Mouse (Mus musculus) urinary bladder, adult 18-20 months (tissue): ENCODE data around the gene Tktl2.
A peak's percentile ranks its signal among the peaks of the same experiment; 100 is the strongest.

Source experiments
- DNase-seq, 2 experiments: peaks; one replicate each; pipeline ENCODE4 v3.0.0; 2022; ENCODE audit warnings: low spot score in 2 of 2, mixed read lengths in 2 of 2

Tktl2 gene

DNA sequence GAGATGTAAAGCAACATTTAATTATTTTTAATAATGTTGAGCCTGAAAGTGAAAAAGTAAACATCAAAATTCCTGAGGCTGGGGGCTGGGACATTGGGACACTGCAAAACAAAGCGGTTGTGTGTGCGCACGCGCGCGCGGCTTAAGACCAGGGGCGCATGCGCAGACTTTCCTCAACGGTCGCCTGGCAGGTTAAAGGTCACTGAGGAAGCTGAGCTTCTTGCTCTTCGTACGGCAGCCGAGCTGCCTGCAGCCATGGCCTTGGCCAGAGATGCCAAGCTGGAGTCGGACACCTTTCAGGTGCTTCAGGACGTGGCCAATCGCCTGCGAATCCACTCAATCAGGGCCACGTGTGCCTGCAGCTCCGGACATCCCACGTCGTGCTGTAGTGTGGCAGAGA is at the start of gene Tktl2:
Gene Tktl2, plus strand, starts transcription at position 220 of the 400 bp plus-strand sequence.
- DNase-seq, result no peak

DNA sequence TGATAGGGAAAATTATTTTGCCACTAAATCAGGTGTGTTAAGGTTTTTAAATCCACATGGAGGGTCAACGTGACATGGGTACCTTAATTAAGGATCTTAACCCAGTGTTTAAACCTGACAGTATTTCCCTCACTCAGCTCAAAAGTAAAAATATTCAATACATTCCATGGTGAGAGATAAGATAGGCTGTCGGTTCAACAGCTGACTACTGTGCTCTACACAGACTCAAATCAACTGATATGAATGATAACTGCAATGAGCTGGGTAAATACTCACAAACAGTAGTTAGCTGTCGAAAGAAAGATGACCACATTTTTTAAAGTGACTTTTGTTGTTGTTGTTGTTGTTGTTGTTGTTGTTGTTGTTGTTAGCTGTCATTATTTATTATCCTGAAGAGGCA is 41.7 kb upstream of the Tktl2 start:
- no peak for DNase-seq

DNA sequence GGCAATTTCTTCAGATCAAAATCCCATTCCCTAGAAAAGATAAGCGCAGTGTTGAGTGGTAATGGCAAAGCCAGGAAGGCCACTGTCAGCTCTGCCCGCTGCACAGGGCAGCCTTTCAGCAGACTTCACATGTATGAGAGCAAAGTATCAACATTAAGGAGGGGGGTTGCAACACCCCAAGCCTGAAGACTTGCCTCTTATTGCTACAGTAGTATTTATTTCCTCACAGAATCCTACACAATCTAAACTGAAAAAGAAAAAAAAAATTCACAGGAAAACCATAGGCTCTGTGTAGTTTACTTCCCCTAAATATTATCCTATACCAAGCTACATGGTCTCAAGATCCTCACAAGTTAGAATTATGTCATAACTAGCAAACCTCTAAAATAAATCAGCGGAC is 34.7 kb upstream of the Tktl2 start:
- no peak for DNase-seq

DNA sequence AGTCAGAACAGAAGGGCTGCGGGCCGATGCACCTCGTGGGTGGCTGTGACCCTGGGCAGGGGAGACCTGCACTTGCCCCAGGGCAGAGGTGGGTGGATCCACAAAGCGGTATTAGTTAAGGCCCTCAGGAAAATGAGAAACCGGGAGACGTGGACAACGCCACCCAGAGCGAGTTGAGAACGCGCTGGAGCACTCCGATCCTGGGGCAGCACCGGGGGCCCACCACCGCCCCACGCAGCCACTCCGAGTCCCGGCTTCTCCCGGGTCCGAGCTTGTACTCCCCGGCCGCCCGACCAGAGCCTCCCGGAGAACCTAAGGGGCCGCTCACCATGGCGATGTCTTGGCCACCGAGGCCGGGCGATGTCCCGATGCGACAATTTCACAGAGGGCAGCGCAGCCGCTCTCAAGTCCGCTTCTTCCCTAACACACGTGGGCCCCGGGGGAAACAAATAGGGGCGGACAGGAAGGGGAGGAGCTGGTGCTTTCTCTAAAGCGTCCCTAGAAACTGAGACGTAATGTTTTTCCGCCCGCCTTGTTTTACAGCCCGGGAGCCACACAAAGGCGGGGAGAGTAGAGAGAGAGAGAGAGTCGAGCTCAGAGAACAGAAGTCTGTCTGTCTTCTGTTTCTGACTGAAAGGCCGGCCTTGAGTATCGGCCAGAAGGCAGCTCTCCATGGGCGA is 25.3 kb upstream of the Tktl2 start, which contains the start of gene Tma16:
Gene Tma16, minus strand, starts transcription at position 447 of the 680 bp plus-strand sequence.
- DNase-seq, result peak; percentile 49 to 78

DNA sequence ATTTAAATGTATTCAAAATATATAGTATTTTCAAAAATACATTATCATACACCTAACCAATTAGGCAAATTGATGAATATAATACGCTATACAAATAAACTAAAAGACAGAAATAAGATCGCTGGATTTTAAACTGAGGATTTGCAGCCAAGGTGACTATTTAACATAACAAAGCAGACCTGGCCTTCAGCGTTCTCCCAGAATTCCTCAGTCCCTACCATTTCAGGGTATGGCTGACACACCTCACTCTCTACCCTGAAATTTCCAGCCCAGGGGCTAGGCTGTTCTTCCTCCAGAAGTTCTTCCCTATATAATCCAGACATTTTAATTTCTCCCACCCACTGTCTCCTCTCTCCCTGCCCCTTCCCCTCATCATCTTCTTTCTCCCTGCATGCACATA is 23.0 kb upstream of the Tktl2 start:
- DNase-seq, result no peak

DNA sequence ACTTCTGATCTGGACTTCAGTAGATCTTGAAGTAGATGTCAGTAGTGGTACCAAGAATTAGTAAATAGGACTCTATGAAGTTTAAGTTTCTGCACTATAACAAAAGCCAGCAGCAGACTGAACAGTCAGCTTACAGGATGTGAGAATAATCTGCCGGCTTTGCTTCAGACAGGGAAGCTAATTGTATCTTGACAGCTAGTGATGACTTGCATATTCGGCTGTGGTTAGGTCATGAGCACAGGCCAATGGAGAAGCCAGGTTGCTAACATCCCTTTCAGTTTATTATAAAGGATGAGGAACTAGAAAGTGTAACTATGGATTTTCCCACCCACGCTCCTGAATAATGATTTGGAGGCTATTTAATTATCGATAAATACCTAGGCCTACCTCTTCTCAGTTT is 20.9 kb upstream of the Tktl2 start:
- DNase-seq, result no peak

DNA sequence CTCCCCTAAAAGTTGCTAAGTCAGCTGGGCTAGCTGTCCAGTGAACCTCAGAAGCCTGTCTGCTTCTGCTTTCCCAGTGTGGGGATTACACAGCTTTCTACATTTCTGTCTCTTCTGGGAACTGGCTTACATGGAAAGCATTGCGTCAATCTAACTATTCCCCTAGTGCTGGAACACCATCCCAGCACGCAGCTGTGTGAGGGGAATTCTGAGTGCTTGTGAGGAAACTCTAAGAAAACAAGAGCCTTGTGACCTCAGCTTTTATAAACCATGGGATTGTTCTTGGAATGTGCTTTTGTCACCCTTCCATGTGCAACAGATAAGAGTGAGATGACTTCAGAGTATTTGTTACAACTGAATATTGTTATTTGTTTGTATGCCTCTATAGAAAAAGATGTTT is 17.1 kb upstream of the Tktl2 start:
- DNase-seq, result no peak

DNA sequence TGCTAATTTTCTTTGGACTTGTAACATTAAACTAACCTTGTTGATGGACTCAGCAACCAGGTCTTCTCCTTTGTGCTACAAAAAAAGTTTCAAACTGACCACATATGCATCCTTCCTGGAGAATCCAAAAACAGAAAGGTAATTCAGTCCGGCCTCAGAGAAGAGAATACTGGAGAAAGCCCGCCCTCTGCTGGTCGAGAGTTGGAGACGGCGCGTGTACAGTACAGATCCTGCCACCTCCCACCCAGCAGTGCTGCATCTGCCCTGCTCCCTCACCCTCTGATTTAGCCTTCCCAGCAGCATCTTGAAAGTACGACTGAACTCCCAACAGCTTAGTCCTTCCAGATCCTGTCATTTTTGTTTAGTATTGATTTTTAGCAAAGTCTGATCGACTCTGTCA is 15.8 kb upstream of the Tktl2 start:
- peak; percentile 31 to 60 for DNase-seq

DNA sequence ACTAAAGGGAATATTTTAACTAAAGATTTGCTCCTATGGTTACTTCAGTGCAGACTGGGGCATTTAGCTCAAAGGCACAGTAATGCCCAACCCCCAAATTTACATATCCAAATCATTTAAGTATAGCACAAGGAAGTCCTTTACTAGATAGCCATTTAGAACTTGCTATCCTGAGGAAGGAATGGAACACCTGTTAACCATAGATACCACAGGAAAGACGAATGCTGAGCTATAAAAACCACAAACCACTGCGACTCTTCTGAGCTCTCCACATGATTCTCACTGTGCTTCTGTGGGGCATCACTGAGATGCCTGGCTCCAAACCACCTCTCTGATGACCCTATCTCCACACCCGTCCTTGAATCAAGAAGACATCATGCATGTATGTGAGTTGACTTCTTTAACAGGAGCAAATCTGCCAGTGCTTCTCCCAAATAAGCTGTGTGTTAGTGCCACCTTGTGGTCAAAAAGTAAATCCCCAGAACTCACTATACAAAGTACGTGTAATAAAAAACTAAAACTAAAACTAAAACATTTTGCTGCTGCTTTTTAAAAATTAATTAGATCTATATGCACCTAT is 14.5 kb upstream of the Tktl2 start:
- DNase-seq, result no peak

DNA sequence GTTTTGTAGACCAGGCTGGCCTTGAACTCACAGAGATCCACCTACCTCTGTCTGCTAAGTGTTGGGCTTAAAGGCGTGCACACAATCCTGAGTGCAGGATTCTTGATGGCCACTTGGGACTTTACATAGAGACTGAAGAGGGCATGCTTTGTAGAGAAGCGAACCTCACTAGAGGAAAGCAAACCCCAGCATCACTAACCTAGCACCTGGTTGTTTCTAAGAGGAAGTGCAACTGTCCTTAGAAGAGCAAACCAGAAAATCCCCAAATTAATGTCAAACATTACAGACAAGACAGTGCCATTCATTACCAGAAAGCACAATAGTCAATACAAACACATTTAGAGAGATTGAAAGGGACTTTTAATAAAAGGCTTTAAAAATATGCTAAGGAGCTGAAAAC is 8.2 kb upstream of the Tktl2 start:
- no peak for DNase-seq

DNA sequence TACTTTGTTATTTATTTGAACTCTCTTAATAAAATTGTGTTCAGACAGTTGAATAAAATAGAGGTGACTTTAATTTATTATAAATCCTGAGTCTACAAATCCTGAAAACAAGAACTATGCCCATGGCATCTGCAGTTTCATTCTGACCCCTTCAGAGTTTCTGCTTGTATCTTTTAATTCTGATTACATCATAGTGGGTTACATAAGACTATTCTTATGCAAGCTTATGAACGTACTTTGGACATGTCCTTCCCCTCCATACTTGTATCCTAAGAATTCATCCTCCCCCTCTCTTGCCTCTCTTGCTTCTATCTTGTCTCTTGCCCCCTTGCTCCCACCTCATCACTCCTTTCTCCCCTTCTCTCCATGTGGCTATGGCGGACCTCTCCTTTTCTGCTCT is 7.6 kb downstream of the Tktl2 start:
- DNase-seq, result no peak

DNA sequence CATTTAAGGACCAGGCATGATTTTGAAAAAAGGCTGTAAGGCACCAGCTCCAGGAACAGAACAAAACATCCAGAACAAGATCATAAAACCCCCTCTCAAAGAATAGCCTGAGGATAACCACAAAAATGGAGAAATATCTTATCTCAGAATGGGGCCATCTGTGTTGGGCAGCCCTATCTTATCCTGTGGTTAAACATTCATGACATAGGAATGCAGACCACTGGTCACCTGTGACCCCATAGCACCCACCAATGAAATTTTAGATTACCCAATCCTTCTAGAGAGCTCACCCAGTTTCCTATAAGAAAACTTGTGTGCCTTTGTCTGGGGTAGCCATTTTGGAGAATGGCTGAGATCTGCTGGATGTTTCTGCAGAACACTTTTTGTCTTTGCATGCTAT is 9.0 kb downstream of the Tktl2 start:
- no peak for DNase-seq

DNA sequence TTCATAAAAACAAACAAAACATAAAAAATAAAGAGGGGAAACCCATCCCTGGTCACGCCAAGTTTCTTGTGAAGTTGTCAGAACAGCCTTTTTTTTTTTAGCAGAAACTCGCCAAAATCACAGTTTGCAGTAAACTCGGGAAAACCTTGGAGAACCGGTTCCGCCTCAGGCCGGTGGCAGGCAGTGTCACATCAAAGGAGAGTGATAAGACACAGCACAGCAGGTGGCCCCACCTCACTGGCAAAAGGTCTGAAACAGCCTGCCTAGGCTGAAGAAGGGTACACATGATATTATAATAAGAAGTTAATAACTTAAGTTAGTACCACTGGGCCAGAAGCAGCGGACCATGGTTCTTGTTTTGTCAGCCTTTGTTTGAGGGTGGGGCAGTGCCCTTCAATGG is 38.5 kb downstream of the Tktl2 start:
- DNase-seq, result no peak
